Mouse (Mus musculus): Measurements from ENCODE around the gene Pim2.

- TF ChIP-seq CTCF (IDR thresholded peaks at IDR 0.05; ENCODE audit: low read depth, low read length) (no peak), EP300 (IDR thresholded peaks at IDR 0.05; ENCODE audit: insufficient read depth, low read depth, low read length) (no peak)
Measured at GRCm38 (mm10) chrX:7927116-7927515, 49.1 kb downstream of the Pim2 start.
